In the genomic region with DNA sequence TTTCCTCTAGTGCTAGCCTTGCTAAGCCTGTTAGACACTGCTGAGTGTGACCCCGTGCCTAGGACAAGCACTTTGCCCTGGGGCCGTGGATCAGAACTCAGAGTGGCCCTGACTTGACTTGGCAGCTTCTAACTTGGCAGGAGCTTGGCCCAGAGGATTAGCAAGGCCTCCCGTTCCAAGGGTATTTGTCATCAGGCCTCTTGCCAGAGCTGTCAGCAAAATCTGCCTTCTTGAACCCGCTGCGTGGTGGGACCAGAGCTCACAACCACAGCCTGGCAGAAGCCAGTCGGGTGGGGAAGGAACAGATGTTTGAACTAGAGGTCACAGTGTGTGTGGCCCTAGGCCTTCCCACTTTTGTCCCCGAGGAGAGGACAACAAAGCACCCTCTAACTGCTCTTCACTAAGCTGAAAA, we compare ENCODE assay signal across 8 mouse cellular contexts. TPM values are rescaled to one million over a fixed set of nuclear protein-coding genes. Genes with fewer than 3 reads are reported as not detected.
A peak's percentile ranks its signal among the peaks of the same experiment; 100 is the strongest.
DNase-seq lines count a peak whose midpoint lies in the region; ATAC-seq and TF ChIP-seq lines count a peak whose summit lies in the region.

No protein-coding gene starts in this region.

- H3K9me3 ChIP-seq in forebrain, embryonic 10.5 days, result peaks cover 4% of the 10 kb centered on the region; the same call in 1 of the 2 replicates
- H3K9me3 ChIP-seq in forebrain, embryonic 12.5 days, result no peaks in the 10 kb centered on the region

- H3K9ac ChIP-seq in forebrain, embryonic 12.5 days, result no peak overlapping the region

- DNase-seq in forebrain, embryonic 10.5 days (ENCODE audit: extremely low spot score, low spot score), result no peak
- peak; percentile 94 for DNase-seq in adrenal gland, adult 2 months
- DNase-seq in fibroblast of lung, adult 2 months (ENCODE audit: low read depth), result peak; percentile 88
- DNase-seq in kidney, adult 2 months, result peak; percentile 98
- peak; percentile 86 for DNase-seq in lung, postnatal 25 days (ENCODE audit: low spot score)
- DNase-seq in right cerebral cortex, postnatal 36 days (ENCODE audit: low spot score in 2 of 2), result no peak
- DNase-seq in thymus, postnatal 4 days, result no peak

- no peak for TF ChIP-seq POLR2A in kidney, adult 2 months (IDR thresholded peaks at IDR 0.05; ENCODE audit: low read depth, low read length)

- H3K36me3 ChIP-seq in forebrain, embryonic 10.5 days (replicated peaks), result no peaks in the 10 kb centered on the region
- H3K36me3 ChIP-seq in forebrain, embryonic 12.5 days (replicated peaks), result no peaks in the 10 kb centered on the region
- H3K36me3 ChIP-seq in kidney, adult 2 months (ENCODE audit: control insufficient read depth, insufficient read depth, low read length), result no peaks in the 10 kb centered on the region

- ATAC-seq in forebrain, embryonic 12.5 days (ENCODE audit: low FRiP score), result no peak

- H3K4me1 ChIP-seq in forebrain, embryonic 10.5 days, result peaks cover 30% of the 10 kb centered on the region
- H3K4me1 ChIP-seq in forebrain, embryonic 12.5 days, result peaks cover 12% of the 10 kb centered on the region
- peaks cover 45% of the 10 kb centered on the region for H3K4me1 ChIP-seq in kidney, adult 2 months (ENCODE audit: control insufficient read depth, insufficient read depth, low read length)

- H3K27ac ChIP-seq in forebrain, embryonic 10.5 days, result peak overlapping the region; percentile 27; the same call in 1 of the 2 replicates
- no peak overlapping the region for H3K27ac ChIP-seq in forebrain, embryonic 12.5 days
- H3K27ac ChIP-seq in kidney, adult 2 months (ENCODE audit: insufficient read depth, low read depth, low read length), result peak overlapping the region; percentile 92

- no peak overlapping the region for H3K4me3 ChIP-seq in forebrain, embryonic 10.5 days
- no peak overlapping the region for H3K4me3 ChIP-seq in forebrain, embryonic 12.5 days (replicated peaks)
- no peak overlapping the region for H3K4me3 ChIP-seq in kidney, adult 2 months (ENCODE audit: insufficient read depth, low read depth, low read length)

- no peak for TF ChIP-seq CTCF in kidney, adult 2 months (conservative IDR thresholded peaks at IDR 0.05; ENCODE audit: insufficient read depth, insufficient read length, low read depth, low read length)

- H3K27me3 ChIP-seq in forebrain, embryonic 10.5 days (ENCODE audit: poor library complexity, severe bottlenecking), result peaks cover 7% of the 10 kb centered on the region
- no peaks in the 10 kb centered on the region; the same call in 1 of the 2 replicates for H3K27me3 ChIP-seq in forebrain, embryonic 12.5 days
- no peaks in the 10 kb centered on the region for H3K27me3 ChIP-seq in kidney, adult 2 months (replicated peaks; ENCODE audit: control insufficient read depth, insufficient read depth, low read length)

- no peak overlapping the region for H3K4me2 ChIP-seq in forebrain, embryonic 12.5 days

- WGBS in forebrain, embryonic 10.5 days, result 57% methylated on average over 7 of the region's 7 CpGs
- WGBS in forebrain, embryonic 12.5 days, result 63% methylated on average over 7 of the region's 7 CpGs
- 12% methylated on average over 7 of the region's 7 CpGs for WGBS in kidney, adult 2 months

RNA-seq across cellular contexts. Expression of a gene that starts 35.4 kb away (rescaled TPM):
- 0.73 and 1.3 TPM in 2 replicates for polyA plus RNA-seq in forebrain, embryonic 10.5 days (2016; fragmentation: Nextera tagmentation; extraction: Ambion mirVana)
- polyA plus RNA-seq in forebrain, embryonic 12.5 days (2016; fragmentation: Nextera tagmentation; extraction: Ambion mirVana), result 2.2 and 3.3 TPM in 2 replicates
- 10 to 100 TPM in 1 of 2 experiments, 1 to 10 TPM in 1; 9.0 to 16.4 TPM for total RNA-seq in adrenal gland, adult 2 months (2021)
- 16.8 and 18.0 TPM in 2 replicates for polyA plus RNA-seq in adrenal gland, adult 2 months (2012; rRNA removed)
- 36.5 and 39.7 TPM in 2 replicates for polyA plus RNA-seq in kidney, adult 2 months (2012; rRNA removed)

Comparison
In these comparisons a context has a peak if more than half of its experiments do, and no peak if none do; other contexts are left out.
1. DNase-seq: peak in adrenal gland, adult 2 months (single experiment), fibroblast of lung, adult 2 months (single experiment), kidney, adult 2 months (single experiment) and lung, postnatal 25 days (single experiment); none in forebrain, embryonic 10.5 days (single experiment), right cerebral cortex, postnatal 36 days (0 of 2) and thymus, postnatal 4 days (single experiment).